Mouse (Mus musculus): ENCODE data around the gene Nabp2. TPM values are rescaled to one million over a fixed set of nuclear protein-coding genes. Genes with fewer than 3 reads are reported as not detected.

Nabp2 gene
- polyA plus RNA-seq, 1 experiment from 2014 or later: 91.8 TPM

DNA sequence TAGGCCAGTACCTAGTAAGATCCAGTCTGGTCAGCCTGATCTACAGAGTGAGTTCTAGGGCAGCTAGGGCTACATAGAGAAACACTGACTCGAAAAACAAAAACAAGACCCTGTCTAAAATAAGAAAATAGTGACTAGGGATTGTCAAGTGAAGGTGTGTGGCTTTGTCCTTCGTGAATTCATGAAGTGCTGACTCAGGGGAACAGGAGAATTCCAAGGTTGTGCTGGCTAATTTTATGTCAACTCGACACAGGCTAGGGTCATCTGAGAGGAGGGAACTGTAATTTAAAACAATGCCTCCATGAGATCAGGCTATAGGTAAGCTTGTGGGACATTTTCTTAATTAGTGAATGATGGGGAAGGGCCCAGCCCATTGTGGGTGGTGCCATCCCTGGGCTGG is 43.2 kb upstream of the Nabp2 start:
- Histone ChIP-seq H3K4me2 (ENCODE audit: low read depth, severe bottlenecking) (no peak overlapping the region), H3K36me3 (ENCODE audit: control insufficient read depth, insufficient read depth, low read length) (no peaks in the 10 kb centered on the region), H3K9me3 (ENCODE audit: control insufficient read depth, low read length) (no peaks in the 10 kb centered on the region), H3K27me3 (ENCODE audit: control insufficient read depth, insufficient read depth, low read length) (no peaks in the 10 kb centered on the region), H3K9ac (ENCODE audit: low read length) (no peak overlapping the region), H3K27ac (replicated peaks; ENCODE audit: low read depth, low read length) (no peak overlapping the region), H3K4me3 (ENCODE audit: low read depth, low read length) (no peak overlapping the region), H3K4me1 (ENCODE audit: control insufficient read depth, insufficient read depth, low read length) (0 out of 2 replicates have a peak, but pooled peaks cover 3% of the 10 kb centered on the region)
- 79% methylated on average over 3 of the region's 3 CpGs for WGBS
- DNase-seq (ENCODE audit: low spot score) (no peak), ATAC-seq (ENCODE audit: insufficient number of reproducible peaks, low FRiP score, low TSS enrichment, low read depth) (no peak)

GRCm38 (mm10) chr10:128451014-128451413 is 39.7 kb upstream of the Nabp2 start:
- Histone ChIP-seq H3K9ac (ENCODE audit: low read length) (no peak overlapping the region), H3K9me3 (ENCODE audit: control insufficient read depth, low read length) (no peaks in the 10 kb centered on the region), H3K4me2 (ENCODE audit: low read depth, severe bottlenecking) (no peak overlapping the region), H3K4me3 (ENCODE audit: low read depth, low read length) (no peak overlapping the region), H3K4me1 (ENCODE audit: control insufficient read depth, insufficient read depth, low read length) (0 out of 2 replicates have a peak, but pooled peaks cover 3% of the 10 kb centered on the region), H3K27me3 (ENCODE audit: control insufficient read depth, insufficient read depth, low read length) (no peaks in the 10 kb centered on the region), H3K27ac (replicated peaks; ENCODE audit: low read depth, low read length) (no peak overlapping the region), H3K36me3 (ENCODE audit: control insufficient read depth, insufficient read depth, low read length) (no peaks in the 10 kb centered on the region)
- ATAC-seq (ENCODE audit: insufficient number of reproducible peaks, low FRiP score, low TSS enrichment, low read depth) (no peak), DNase-seq (ENCODE audit: low spot score) (no peak)
- 84% methylated on average over 6 of the region's 6 CpGs for WGBS

GRCm38 (mm10) chr10:128445407-128445806 is 34.1 kb upstream of the Nabp2 start:
- Histone ChIP-seq H3K9me3 (ENCODE audit: control insufficient read depth, low read length) (no peaks in the 10 kb centered on the region), H3K27ac (replicated peaks; ENCODE audit: low read depth, low read length) (no peak overlapping the region), H3K9ac (ENCODE audit: low read length) (no peak overlapping the region), H3K36me3 (ENCODE audit: control insufficient read depth, insufficient read depth, low read length) (peaks cover 5% of the 10 kb centered on the region), H3K4me3 (ENCODE audit: low read depth, low read length) (no peak overlapping the region), H3K27me3 (ENCODE audit: control insufficient read depth, insufficient read depth, low read length) (no peaks in the 10 kb centered on the region), H3K4me1 (ENCODE audit: control insufficient read depth, insufficient read depth, low read length) (no peaks in the 10 kb centered on the region), H3K4me2 (ENCODE audit: low read depth, severe bottlenecking) (no peak overlapping the region)
- 83% methylated on average over 4 of the region's 4 CpGs for WGBS
- DNase-seq (ENCODE audit: low spot score) (no peak), ATAC-seq (ENCODE audit: insufficient number of reproducible peaks, low FRiP score, low TSS enrichment, low read depth) (no peak)

DNA sequence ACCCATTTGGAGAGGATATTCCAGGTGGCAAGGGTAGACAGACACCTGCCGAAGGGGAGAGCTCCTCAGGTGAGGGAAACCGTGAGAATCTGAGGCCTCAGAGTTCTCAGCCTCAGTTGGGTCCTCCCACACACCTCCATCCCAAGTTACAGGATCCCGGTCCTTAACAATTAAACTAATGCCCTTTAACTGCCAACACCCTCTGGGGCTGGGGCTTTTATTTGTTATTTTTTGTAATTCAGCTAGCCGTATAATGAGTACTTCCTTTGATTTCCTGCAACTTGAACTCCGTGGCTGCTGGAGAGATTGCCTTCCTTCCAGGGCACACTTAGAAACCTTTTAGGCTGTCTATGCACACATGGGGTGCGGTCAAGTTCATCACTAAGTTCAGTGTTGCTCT is 33.1 kb upstream of the Nabp2 start:
- ATAC-seq (ENCODE audit: insufficient number of reproducible peaks, low FRiP score, low TSS enrichment, low read depth): no peak
- Histone ChIP-seq H3K9me3 (ENCODE audit: control insufficient read depth, low read length) (no peaks in the 10 kb centered on the region), H3K36me3 (ENCODE audit: control insufficient read depth, insufficient read depth, low read length) (peaks cover 5% of the 10 kb centered on the region), H3K27ac (replicated peaks; ENCODE audit: low read depth, low read length) (no peak overlapping the region), H3K27me3 (ENCODE audit: control insufficient read depth, insufficient read depth, low read length) (no peaks in the 10 kb centered on the region), H3K9ac (ENCODE audit: low read length) (no peak overlapping the region), H3K4me1 (ENCODE audit: control insufficient read depth, insufficient read depth, low read length) (no peaks in the 10 kb centered on the region), H3K4me2 (ENCODE audit: low read depth, severe bottlenecking) (no peak overlapping the region), H3K4me3 (ENCODE audit: low read depth, low read length) (no peak overlapping the region)
- DNase-seq (ENCODE audit: low spot score): no peak
- WGBS: 64% methylated on average over 6 of the region's 6 CpGs

DNA sequence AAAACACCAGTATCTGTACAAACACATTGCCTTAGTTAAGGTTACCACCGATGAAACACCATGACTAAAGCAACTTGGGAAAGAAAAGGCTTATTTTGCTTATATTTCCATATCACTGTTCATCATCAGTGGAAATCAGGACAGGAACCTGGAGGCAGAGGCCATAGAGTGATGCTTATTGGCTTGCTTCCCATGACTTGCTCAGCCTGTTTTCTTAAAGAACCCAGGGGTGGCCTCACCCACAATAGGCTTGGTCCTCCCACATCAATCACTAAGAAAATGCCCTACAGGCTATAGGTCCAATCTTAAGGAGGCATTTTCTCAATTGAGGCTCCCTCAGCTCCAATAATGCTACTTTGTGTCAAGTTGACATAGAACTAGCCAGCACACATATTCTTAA is 31.4 kb upstream of the Nabp2 start:
- H3K36me3 ChIP-seq (ENCODE audit: control insufficient read depth, insufficient read depth, low read length): peaks cover 10% of the 10 kb centered on the region
- no peak overlapping the region for H3K27ac ChIP-seq (replicated peaks; ENCODE audit: low read depth, low read length)
- DNase-seq (ENCODE audit: low spot score): no peak
- no peaks in the 10 kb centered on the region for H3K9me3 ChIP-seq (ENCODE audit: control insufficient read depth, low read length)
- no peaks in the 10 kb centered on the region for H3K27me3 ChIP-seq (ENCODE audit: control insufficient read depth, insufficient read depth, low read length)
- no peak overlapping the region for H3K4me3 ChIP-seq (ENCODE audit: low read depth, low read length)
- ATAC-seq (ENCODE audit: insufficient number of reproducible peaks, low FRiP score, low TSS enrichment, low read depth): no peak
- 97% methylated on average over 1 of the region's 1 CpGs for WGBS
- H3K4me1 ChIP-seq (ENCODE audit: control insufficient read depth, insufficient read depth, low read length): no peaks in the 10 kb centered on the region
- no peak overlapping the region for H3K4me2 ChIP-seq (ENCODE audit: low read depth, severe bottlenecking)
- no peak overlapping the region for H3K9ac ChIP-seq (ENCODE audit: low read length)

DNA sequence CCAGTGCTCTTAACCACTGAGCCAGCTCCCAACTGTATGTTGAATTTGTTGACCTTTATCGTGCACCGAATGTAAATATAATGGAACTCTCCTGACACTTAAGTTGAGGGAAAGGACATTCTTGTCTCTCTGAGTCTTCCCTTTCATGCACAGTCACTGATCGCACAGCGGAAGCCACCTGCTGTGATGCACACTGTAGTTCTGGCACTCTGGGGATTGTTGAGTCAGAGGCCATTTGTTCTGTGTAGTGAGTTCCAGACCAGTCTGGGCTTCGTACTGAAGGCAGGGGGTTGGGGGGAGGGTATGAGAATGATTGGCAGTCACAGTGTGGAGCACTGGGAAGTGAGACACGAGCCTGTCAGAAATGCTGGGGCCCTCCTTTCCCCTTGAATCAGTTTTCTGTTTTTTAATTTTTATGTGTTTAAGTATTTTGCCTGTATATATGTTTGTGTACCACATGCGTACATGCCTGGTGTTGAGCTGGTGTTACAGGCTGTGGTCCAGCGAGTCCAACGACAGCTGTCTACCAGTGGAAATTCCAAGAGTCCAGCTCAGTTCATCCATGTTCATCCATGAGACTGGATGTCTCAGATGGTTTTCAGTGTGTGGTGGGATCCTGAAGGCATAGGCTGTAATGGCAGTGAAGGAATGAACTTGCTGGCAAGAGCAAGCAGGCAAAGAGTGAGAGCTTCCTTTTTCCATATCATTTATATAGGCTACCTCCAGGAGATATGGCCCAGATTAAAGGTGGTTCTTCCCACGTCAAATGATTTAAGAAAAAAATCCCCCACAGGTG is 30.2 kb upstream of the Nabp2 start:
- no peak overlapping the region for H3K9ac ChIP-seq (ENCODE audit: low read length)
- H3K27ac ChIP-seq (replicated peaks; ENCODE audit: low read depth, low read length): no peak overlapping the region
- H3K36me3 ChIP-seq (ENCODE audit: control insufficient read depth, insufficient read depth, low read length): peaks cover 16% of the 10 kb centered on the region
- no peak overlapping the region for H3K4me2 ChIP-seq (ENCODE audit: low read depth, severe bottlenecking)
- H3K4me3 ChIP-seq (ENCODE audit: low read depth, low read length): no peak overlapping the region
- H3K4me1 ChIP-seq (ENCODE audit: control insufficient read depth, insufficient read depth, low read length): no peaks in the 10 kb centered on the region
- no peak for ATAC-seq (ENCODE audit: insufficient number of reproducible peaks, low FRiP score, low TSS enrichment, low read depth)
- no peaks in the 10 kb centered on the region for H3K27me3 ChIP-seq (ENCODE audit: control insufficient read depth, insufficient read depth, low read length)
- H3K9me3 ChIP-seq (ENCODE audit: control insufficient read depth, low read length): no peaks in the 10 kb centered on the region
- no peak for DNase-seq (ENCODE audit: low spot score)
- WGBS: 93% methylated on average over 10 of the region's 10 CpGs

DNA sequence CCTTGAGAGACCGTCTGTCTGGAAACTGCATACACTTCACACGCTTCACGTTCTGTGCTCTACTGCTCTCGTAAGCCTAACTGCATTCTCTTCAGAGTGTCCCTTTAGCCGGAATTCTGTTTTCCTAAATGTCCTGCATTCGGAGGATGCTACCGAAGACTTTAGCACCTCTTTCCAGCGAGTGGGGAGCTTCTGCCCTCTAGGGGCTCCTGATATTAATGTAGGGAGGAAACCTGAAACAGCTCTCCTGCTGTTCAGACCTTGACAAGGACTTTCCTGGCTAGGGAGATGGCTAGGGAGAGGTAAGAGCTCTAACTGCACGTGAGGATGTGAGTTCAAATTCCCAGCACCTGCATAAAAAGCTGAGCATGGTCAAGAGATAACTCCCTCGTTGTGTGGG is 29.1 kb upstream of the Nabp2 start:
- Histone ChIP-seq H3K9me3 (ENCODE audit: control insufficient read depth, low read length) (no peaks in the 10 kb centered on the region), H3K27ac (replicated peaks; ENCODE audit: low read depth, low read length) (no peak overlapping the region), H3K27me3 (ENCODE audit: control insufficient read depth, insufficient read depth, low read length) (no peaks in the 10 kb centered on the region), H3K9ac (ENCODE audit: low read length) (no peak overlapping the region), H3K4me1 (ENCODE audit: control insufficient read depth, insufficient read depth, low read length) (no peaks in the 10 kb centered on the region), H3K36me3 (ENCODE audit: control insufficient read depth, insufficient read depth, low read length) (peaks cover 16% of the 10 kb centered on the region), H3K4me3 (ENCODE audit: low read depth, low read length) (no peak overlapping the region), H3K4me2 (ENCODE audit: low read depth, severe bottlenecking) (no peak overlapping the region)
- DNase-seq (ENCODE audit: low spot score) (no peak), ATAC-seq (ENCODE audit: insufficient number of reproducible peaks, low FRiP score, low TSS enrichment, low read depth) (no peak)
- WGBS: 70% methylated on average over 10 of the region's 10 CpGs

GRCm38 (mm10) chr10:128438675-128439279 is 27.5 kb upstream of the Nabp2 start:
- Histone ChIP-seq H3K4me3 (ENCODE audit: low read depth, low read length) (no peak overlapping the region), H3K4me2 (ENCODE audit: low read depth, severe bottlenecking) (no peak overlapping the region), H3K27me3 (ENCODE audit: control insufficient read depth, insufficient read depth, low read length) (no peaks in the 10 kb centered on the region), H3K9ac (ENCODE audit: low read length) (no peak overlapping the region), H3K4me1 (ENCODE audit: control insufficient read depth, insufficient read depth, low read length) (no peaks in the 10 kb centered on the region), H3K36me3 (ENCODE audit: control insufficient read depth, insufficient read depth, low read length) (peaks cover 17% of the 10 kb centered on the region), H3K27ac (replicated peaks; ENCODE audit: low read depth, low read length) (no peak overlapping the region), H3K9me3 (ENCODE audit: control insufficient read depth, low read length) (no peaks in the 10 kb centered on the region)
- DNase-seq (ENCODE audit: low spot score): no peak
- no peak for ATAC-seq (ENCODE audit: insufficient number of reproducible peaks, low FRiP score, low TSS enrichment, low read depth)
- WGBS: 65% methylated on average over 10 of the region's 10 CpGs

All from limb, embryonic 11.5 days (tissue).